Mouse (Mus musculus): ENCODE data around the gene Tfeb. TPM values are rescaled to one million over a fixed set of nuclear protein-coding genes. Genes with fewer than 3 reads are reported as not detected.

Tfeb gene
- polyA plus RNA-seq, 1 experiment from 2014 or later, result 17.8 TPM

DNA sequence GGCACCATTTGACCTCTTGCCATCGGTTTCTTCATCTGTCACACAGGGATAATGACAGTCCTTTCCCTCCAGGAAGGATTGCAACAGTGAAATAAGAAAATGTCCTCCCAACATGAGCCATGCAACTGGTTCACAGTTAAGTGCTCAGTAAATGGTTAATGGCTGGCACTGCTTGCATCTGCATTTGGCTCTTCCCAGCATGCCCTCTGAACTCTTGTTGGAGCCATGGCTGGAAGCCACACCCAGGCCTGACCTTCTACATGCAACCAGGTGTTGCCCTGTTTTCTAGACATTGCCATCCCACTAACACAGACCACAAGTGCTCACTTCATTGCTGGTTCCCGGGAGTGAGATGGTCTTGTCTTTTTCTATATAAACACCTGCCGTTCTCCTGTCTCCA lies 28.9 kb upstream of the Tfeb start:
- no peaks in the 10 kb centered on the region for H3K27me3 ChIP-seq (replicated peaks; ENCODE audit: insufficient read depth, low read length)
- no peaks in the 10 kb centered on the region for H3K9me3 ChIP-seq (ENCODE audit: low read length)
- 63% methylated on average over 3 of the region's 3 CpGs for WGBS
- no peak for TF ChIP-seq CTCF (IDR thresholded peaks at IDR 0.05)
- TF ChIP-seq EP300 (IDR thresholded peaks at IDR 0.05), result no peak
- DNase-seq (ENCODE audit: low spot score) (no peak), ATAC-seq (no peak)
- H3K36me3 ChIP-seq (ENCODE audit: insufficient read depth, low read length), result no peaks in the 10 kb centered on the region
- H3K27ac ChIP-seq (ENCODE audit: low read length), result no peak overlapping the region
- H3K9ac ChIP-seq (replicated peaks; ENCODE audit: low read depth), result no peak overlapping the region
- H3K4me2 ChIP-seq (replicated peaks; ENCODE audit: low read depth, low read length), result no peak overlapping the region
- H3K4me3 ChIP-seq (ENCODE audit: low read depth, low read length), result no peak overlapping the region
- H3K4me1 ChIP-seq (ENCODE audit: insufficient read depth, low read depth, low read length), result no peaks in the 10 kb centered on the region

DNA sequence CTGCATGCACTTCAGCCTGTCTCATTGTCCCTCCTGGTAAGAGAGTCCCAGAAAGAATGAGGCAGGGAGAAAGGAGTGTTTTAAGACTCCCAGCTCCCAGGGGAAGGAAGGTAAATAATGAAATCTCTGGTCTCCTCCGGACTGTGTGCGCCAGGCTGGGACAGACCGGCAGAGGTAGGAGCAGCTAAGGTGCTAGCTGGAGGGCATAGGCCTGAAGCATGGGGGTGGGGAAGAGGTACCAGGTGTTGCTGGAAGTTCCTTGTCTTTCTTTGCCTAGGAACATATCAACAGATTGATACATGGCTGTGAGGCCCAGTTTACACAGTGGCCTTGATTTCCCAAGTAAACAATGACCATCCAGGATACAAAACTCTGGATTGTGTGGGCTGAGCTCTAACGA lies 27.9 kb upstream of the Tfeb start:
- no peak for DNase-seq (ENCODE audit: low spot score)
- H3K27me3 ChIP-seq (replicated peaks; ENCODE audit: insufficient read depth, low read length), result no peaks in the 10 kb centered on the region
- H3K36me3 ChIP-seq (ENCODE audit: insufficient read depth, low read length), result no peaks in the 10 kb centered on the region
- ATAC-seq, result no peak
- H3K9me3 ChIP-seq (ENCODE audit: low read length), result no peaks in the 10 kb centered on the region
- H3K4me1 ChIP-seq (ENCODE audit: insufficient read depth, low read depth, low read length), result no peaks in the 10 kb centered on the region
- no peak overlapping the region for H3K4me3 ChIP-seq (ENCODE audit: low read depth, low read length)
- no peak overlapping the region for H3K4me2 ChIP-seq (replicated peaks; ENCODE audit: low read depth, low read length)
- no peak overlapping the region for H3K27ac ChIP-seq (ENCODE audit: low read length)
- no peak overlapping the region for H3K9ac ChIP-seq (replicated peaks; ENCODE audit: low read depth)
- WGBS, result 47% methylated on average over 4 of the region's 4 CpGs
- TF ChIP-seq CTCF (IDR thresholded peaks at IDR 0.05), result no peak
- no peak for TF ChIP-seq EP300 (IDR thresholded peaks at IDR 0.05)

DNA sequence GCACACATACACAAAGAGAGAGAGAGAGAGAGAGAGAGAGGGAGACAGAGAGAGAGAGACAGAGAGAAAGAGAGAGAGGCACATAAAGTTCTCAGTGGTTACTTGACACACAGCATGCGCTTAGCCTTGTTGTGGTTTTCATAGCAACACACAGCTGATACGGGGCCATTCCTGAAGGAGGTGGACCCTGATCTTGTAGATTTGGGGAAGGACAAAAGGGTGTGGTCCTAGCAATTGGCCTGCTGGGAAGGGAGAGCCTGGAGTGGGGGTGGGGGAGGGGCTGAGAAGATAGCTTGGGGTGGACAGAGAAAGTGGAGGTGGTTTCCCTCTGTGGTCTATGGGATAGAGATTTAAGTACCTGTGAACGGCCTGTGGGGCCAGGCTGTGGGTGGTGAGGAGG lies 26.8 kb upstream of the Tfeb start:
- no peak overlapping the region for H3K4me2 ChIP-seq (replicated peaks; ENCODE audit: low read depth, low read length)
- 54% methylated on average over 3 of the region's 3 CpGs for WGBS
- ATAC-seq, result no peak
- no peaks in the 10 kb centered on the region for H3K9me3 ChIP-seq (ENCODE audit: low read length)
- DNase-seq (ENCODE audit: low spot score), result no peak
- no peak overlapping the region for H3K9ac ChIP-seq (replicated peaks; ENCODE audit: low read depth)
- H3K27ac ChIP-seq (ENCODE audit: low read length), result no peak overlapping the region
- no peak overlapping the region for H3K4me3 ChIP-seq (ENCODE audit: low read depth, low read length)
- TF ChIP-seq CTCF (IDR thresholded peaks at IDR 0.05) (no peak), EP300 (IDR thresholded peaks at IDR 0.05) (no peak)
- no peaks in the 10 kb centered on the region for H3K36me3 ChIP-seq (ENCODE audit: insufficient read depth, low read length)
- no peaks in the 10 kb centered on the region for H3K4me1 ChIP-seq (ENCODE audit: insufficient read depth, low read depth, low read length)
- no peaks in the 10 kb centered on the region for H3K27me3 ChIP-seq (replicated peaks; ENCODE audit: insufficient read depth, low read length)

DNA sequence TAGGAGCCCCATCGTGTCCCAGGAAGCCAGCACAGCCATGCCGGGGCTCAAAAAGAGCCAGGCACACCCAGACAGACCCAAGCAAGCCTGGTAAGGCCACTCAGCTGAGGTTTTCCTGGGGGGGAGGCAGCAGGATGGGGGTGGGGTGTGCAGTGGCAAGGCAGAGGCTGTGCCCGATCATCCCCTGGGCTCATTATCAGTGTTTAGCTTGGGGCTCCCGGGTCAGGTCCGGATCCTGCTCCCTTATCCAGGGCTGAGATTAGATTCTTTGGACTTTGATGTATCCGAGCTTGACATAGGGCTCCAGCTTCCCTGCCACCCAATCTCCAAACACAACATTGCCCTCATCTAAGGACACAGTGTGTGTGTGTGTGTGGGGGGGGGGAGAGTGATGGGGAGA lies 24.9 kb upstream of the Tfeb start:
- no peak overlapping the region for H3K9ac ChIP-seq (replicated peaks; ENCODE audit: low read depth)
- WGBS, result 42% methylated on average over 6 of the region's 6 CpGs
- H3K4me2 ChIP-seq (replicated peaks; ENCODE audit: low read depth, low read length), result no peak overlapping the region
- no peaks in the 10 kb centered on the region for H3K36me3 ChIP-seq (ENCODE audit: insufficient read depth, low read length)
- no peak overlapping the region for H3K27ac ChIP-seq (ENCODE audit: low read length)
- DNase-seq (ENCODE audit: low spot score), result no peak
- no peaks in the 10 kb centered on the region for H3K9me3 ChIP-seq (ENCODE audit: low read length)
- TF ChIP-seq CTCF (IDR thresholded peaks at IDR 0.05) (no peak), EP300 (IDR thresholded peaks at IDR 0.05) (no peak)
- H3K4me1 ChIP-seq (ENCODE audit: insufficient read depth, low read depth, low read length), result no peaks in the 10 kb centered on the region
- H3K4me3 ChIP-seq (ENCODE audit: low read depth, low read length), result no peak overlapping the region
- H3K27me3 ChIP-seq (replicated peaks; ENCODE audit: insufficient read depth, low read length), result no peaks in the 10 kb centered on the region
- no peak for ATAC-seq

DNA sequence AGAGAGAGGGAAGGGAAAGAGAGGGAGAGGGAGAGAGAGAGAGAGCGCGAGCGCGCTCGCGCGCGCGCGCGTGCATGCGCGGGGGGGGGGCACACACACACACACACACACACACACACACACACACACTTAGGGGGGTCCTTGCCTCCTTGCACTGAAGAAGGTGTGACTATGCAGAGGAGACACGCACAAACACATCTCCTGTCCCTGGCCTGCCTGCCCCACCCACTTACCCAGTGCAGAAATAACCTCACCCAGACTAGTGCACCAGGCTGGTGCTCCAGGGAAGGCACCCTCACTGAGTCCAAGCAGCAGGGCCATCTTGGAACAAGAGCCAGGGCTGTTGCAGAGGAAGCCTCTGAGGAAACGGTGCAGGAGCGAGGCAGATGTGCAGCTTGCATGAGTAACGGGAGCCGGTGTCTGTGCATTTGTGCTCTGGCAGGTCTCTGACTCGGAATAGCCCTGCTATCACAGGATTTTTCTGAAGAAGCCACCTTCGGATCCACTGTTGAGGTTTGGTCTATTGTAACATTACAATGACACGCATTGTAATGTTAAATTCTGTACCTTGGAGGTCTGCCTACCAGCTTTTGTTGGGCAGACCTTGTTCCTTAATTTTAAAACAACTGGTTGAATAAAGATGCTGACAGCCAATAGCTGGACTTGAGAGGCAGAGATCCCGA lies 23.8 kb upstream of the Tfeb start:
- no peaks in the 10 kb centered on the region for H3K4me1 ChIP-seq (ENCODE audit: insufficient read depth, low read depth, low read length)
- DNase-seq (ENCODE audit: low spot score) (no peak), ATAC-seq (no peak)
- no peaks in the 10 kb centered on the region for H3K36me3 ChIP-seq (ENCODE audit: insufficient read depth, low read length)
- no peaks in the 10 kb centered on the region for H3K9me3 ChIP-seq (ENCODE audit: low read length)
- H3K9ac ChIP-seq (replicated peaks; ENCODE audit: low read depth), result no peak overlapping the region
- WGBS, result 69% methylated on average over 9 of the region's 22 CpGs
- H3K4me3 ChIP-seq (ENCODE audit: low read depth, low read length), result no peak overlapping the region
- no peak overlapping the region for H3K4me2 ChIP-seq (replicated peaks; ENCODE audit: low read depth, low read length)
- no peak for TF ChIP-seq CTCF (IDR thresholded peaks at IDR 0.05)
- no peak for TF ChIP-seq EP300 (IDR thresholded peaks at IDR 0.05)
- no peak overlapping the region for H3K27ac ChIP-seq (ENCODE audit: low read length)
- no peaks in the 10 kb centered on the region for H3K27me3 ChIP-seq (replicated peaks; ENCODE audit: insufficient read depth, low read length)

DNA sequence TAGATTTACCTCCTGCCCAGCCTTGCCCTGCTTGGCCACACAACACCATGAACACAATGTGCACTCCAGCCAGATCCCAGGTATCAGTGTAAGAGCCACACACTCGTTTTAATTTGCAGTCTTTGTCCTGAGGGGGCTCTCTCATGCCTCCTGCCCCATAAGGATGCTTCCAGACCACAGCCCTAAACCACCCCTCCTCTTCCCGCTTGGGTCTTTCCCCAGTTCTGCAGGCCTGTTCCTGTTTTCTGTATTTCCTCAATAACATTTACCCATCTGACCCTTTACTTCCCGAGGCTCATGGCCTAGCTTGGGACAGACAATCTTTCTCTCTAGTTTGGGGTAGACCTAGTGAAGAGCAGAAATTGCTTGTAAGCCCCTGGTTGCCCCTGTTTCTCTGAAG lies 21.8 kb upstream of the Tfeb start:
- no peak overlapping the region for H3K9ac ChIP-seq (replicated peaks; ENCODE audit: low read depth)
- H3K9me3 ChIP-seq (ENCODE audit: low read length), result no peaks in the 10 kb centered on the region
- no peak for DNase-seq (ENCODE audit: low spot score)
- no peaks in the 10 kb centered on the region for H3K4me1 ChIP-seq (ENCODE audit: insufficient read depth, low read depth, low read length)
- no peaks in the 10 kb centered on the region for H3K36me3 ChIP-seq (ENCODE audit: insufficient read depth, low read length)
- no peak for ATAC-seq
- no peak overlapping the region for H3K4me3 ChIP-seq (ENCODE audit: low read depth, low read length)
- no peak overlapping the region for H3K4me2 ChIP-seq (replicated peaks; ENCODE audit: low read depth, low read length)
- 40% methylated on average over 3 of the region's 3 CpGs for WGBS
- H3K27ac ChIP-seq (ENCODE audit: low read length), result no peak overlapping the region
- TF ChIP-seq EP300 (IDR thresholded peaks at IDR 0.05), result no peak
- TF ChIP-seq CTCF (IDR thresholded peaks at IDR 0.05), result no peak
- no peaks in the 10 kb centered on the region for H3K27me3 ChIP-seq (replicated peaks; ENCODE audit: insufficient read depth, low read length)

DNA sequence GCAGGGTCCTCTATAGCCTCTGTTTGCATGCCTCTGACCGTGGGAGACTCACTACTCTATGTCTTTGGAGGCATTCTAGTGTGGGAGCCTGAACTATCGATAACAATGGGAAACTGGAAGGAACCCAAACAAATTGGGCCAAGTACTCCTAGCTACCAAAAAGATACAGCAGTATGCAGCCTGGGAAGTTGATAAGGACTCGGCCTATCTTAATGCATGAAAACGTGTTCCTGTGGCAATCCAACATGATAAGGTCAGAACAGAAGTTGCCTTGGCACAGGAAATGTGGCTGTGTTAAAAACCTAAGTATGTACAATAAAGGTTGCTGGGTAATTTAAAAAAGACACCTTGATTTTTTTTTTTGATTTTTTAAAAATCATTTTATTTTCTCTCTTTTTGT lies 15.6 kb upstream of the Tfeb start:
- Histone ChIP-seq H3K27me3 (replicated peaks; ENCODE audit: insufficient read depth, low read length) (no peaks in the 10 kb centered on the region), H3K27ac (ENCODE audit: low read length) (no peak overlapping the region), H3K4me1 (ENCODE audit: insufficient read depth, low read depth, low read length) (no peaks in the 10 kb centered on the region), H3K4me2 (replicated peaks; ENCODE audit: low read depth, low read length) (no peak overlapping the region), H3K4me3 (ENCODE audit: low read depth, low read length) (no peak overlapping the region), H3K36me3 (ENCODE audit: insufficient read depth, low read length) (no peaks in the 10 kb centered on the region), H3K9me3 (ENCODE audit: low read length) (no peaks in the 10 kb centered on the region), H3K9ac (replicated peaks; ENCODE audit: low read depth) (no peak overlapping the region)
- ATAC-seq, result no peak
- WGBS, result 59% methylated on average over 4 of the region's 4 CpGs
- DNase-seq (ENCODE audit: low spot score), result no peak
- TF ChIP-seq CTCF (IDR thresholded peaks at IDR 0.05) (no peak), EP300 (IDR thresholded peaks at IDR 0.05) (no peak)

Data from lung, postnatal 0 days (tissue).